Mouse (Mus musculus) frontal cortex, postnatal 36 days (tissue): ENCODE data around the gene Adam1a.
"Not testable (repeated sequence)": the region's sequence is repeated elsewhere in the genome, so short reads cannot be mapped to it uniquely, and the experiment has no call there.

Experiments used
- DNase-seq, 2 experiments: peaks; one replicate each; pipeline ENCODE4 v3.0.0; 2022; ENCODE audit warnings: low spot score in 2 of 2

The Adam1a gene

DNA sequence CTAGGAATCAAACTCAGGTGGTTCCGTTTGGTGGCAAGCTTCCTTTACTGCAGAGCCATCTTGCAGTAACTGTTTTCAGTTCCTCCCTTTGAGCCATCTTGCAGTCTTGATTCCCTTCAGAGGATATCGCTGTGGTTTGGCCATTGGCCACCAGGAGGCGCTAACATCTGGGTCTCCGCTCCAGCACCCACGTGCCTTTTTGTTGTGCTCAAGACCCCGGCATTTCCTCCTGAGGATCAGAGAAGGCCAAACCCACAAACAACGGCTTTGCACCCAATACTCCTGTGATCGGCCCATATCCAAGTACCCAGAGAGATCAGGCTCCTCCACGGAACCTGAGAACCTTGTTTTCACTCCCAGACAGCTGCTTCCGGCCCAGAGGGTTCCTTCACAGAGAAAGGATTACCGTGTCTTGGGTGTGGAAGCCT, 19.2 kb upstream of the Adam1a start:
- DNase-seq = peak; percentile 72 to 88

DNA sequence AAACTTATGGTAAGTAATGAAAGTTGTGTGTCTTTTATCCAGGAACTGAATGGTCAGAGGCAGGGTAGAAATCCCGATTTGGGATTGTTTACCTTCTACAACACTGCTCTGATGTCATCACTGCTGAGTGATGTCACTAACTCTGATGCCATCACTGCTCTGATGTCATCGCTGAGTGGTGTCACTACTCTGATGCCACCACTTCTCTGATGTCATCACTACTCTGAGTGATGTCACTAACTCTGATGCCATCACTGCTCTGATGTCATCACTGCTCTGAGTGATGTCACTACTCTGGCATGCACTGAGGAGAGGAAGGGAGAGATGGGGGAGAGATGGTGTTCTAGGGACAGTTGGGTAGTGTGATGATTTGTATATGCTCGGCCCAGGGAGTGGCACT, 17.2 kb upstream of the Adam1a start:
- no peak for DNase-seq

DNA sequence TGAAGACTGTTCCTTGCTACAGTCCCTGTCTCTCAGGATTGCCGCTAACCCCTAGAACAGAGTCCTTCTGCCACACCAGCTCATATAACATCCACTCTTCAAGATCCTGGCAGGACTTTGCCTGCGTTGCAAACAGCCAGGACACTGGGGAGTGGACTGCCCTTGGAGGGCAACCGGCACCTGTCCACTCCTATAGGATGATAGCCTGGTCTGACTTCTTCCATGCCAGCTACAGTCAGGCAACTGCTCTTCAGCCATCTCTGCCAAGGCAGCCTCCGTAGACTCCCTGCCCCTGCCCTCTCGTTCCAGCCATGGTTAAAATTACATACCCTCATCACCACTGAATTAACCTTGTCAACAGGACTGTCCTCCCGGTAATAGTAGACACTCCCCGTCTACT, 3.9 kb upstream of the Adam1a start:
- no peak for DNase-seq

GRCm38 (mm10) chr5:121547084-121547483, 1.8 kb upstream of the Adam1a start:
- no peak for DNase-seq

DNA sequence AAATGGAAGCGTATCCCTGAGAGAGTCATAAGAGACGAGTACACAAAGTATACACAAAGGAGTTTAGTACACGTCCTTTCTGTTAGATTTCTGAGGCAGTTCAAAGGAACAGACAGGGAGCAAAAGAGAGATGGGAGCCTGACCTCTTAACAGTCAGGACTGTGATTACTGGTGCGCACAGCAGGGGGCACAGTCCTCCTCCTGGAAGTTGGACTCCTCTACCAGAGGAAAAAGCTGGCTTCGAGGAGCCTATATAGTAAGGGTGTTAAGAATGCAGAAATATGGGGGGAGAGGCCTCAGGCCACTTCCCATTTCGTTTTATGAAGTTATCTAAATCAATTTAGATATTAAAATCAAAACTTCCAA, 1.2 kb upstream of the Adam1a start:
- DNase-seq = peak; percentile 33 to 45

DNA sequence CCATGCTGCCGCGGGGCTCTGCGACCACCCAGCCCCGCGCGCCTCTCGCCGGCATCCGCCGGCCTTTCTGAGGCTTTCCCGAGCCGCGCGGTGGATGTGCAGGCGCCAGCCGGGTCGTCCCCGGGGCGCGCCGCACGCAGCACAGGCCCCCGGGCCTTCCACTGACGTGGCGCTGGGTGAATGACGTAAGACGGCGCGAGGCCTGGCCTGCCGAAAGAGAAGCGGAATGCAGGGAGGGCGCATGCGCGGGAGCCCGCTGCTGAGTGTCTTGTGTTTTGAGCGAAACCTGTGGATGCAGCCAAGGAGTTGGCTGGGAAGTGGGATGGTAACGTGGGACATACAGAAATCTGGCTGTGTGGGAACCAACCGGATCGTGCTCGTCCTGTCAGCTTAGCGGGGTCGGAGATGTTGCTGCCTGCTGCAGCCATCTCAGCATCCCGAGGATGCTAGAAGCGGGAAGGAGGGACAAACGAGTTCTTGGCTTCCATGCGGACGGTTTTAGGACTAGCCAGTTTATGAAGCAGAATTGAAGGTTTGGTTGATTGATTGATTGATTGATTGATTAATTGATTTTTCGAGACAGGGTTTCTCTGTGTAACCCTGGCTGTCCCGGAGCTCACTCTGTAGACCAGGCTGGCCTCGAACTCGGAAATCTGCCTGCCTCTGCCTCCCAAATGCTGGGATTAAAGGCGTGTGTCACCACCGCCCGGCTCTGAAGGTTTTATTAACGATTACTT, 679 bp upstream of the Adam1a start, which contains the start of gene Mapkapk5:
Mapkapk5 (minus strand) TSS at position 113 of the 737 bp plus-strand sequence.
- peak; percentile 97 to 99 for DNase-seq

DNA sequence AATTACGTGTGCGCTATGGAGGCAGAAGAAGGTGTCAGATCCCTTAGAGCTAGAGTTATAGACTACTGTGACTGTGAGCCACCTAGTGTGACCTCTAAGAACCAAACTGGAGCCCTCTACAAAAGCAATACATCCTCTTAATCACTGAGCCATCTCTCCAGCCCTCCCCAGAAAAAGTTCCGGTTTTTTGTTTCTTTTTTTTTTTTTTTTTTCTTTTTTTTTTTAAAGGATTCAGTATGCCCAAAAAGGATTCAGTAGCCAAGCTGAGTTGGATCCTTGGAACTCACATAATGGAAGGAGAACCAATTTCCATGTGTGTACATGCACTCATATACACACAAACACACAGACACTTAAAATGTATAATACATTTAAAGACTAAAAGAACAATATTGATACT, 1.9 kb downstream of the Adam1a start:
- DNase-seq = no peak

- no peak for DNase-seq
Measured at GRCm38 (mm10) chr5:121541235-121541634, 4.0 kb downstream of the Adam1a start.

DNA sequence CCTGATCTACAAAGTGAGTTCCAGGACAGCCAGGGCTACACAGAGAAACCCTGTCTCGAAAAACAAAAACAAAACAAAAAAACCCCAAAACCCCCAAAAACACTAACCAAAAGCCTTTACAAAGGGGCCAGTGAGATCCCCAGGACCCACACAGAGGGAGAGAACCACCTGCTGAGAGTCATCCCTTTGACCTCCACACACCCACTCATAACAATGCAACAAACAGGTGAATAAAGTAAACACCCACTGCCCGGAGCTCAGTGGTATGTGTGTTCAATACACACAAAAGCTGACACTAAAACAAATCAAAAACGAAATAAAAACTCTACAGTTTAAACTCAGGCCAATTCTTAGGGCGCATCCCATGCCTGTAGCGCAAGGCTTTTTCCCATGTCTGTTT, 5.2 kb downstream of the Adam1a start:
- DNase-seq = no peak

- DNase-seq = no peak
Measured at GRCm38 (mm10) chr5:121537588-121537987, 7.7 kb downstream of the Adam1a start.

GRCm38 (mm10) chr5:121536921-121537555, 8.2 kb downstream of the Adam1a start:
- DNase-seq = no peak

DNA sequence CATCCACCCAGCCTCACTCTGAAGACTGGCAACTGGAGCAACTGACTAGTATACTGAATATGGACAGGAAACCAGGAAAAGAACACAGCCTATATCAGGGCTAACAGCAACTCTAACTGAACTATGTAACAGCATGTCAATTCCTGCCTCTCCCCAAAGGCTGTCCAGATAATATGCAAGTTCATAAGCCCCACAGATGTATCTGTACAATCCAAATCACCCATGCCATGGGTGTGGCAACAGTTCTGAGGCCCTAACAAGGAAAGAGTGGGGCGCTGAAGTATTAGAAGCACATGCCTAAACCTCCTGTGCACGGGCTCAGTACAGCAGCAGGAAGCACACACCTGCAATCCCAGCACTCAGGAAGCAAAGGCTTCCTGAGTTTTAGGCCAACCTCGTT, 10.2 kb downstream of the Adam1a start:
- no peak for DNase-seq

DNA sequence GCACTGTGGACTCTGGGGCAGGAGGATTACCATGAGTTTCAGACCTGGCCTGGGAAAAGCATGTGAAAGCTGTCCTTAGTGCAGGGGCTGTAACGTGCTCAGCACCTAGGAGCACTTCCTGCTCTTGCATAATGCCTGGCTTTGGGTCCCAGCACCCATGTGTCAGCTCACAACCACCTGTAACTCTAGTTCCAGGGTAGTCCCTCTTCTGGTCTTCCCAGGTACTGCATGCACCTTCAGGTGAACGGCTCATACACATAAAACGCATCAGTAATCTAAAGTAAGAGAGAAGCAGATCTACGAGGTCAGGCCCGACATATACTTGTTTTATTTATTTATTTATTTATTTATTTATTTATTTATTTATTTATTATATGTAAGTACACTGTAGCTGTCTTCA, 10.8 kb downstream of the Adam1a start:
- DNase-seq = no peak

GRCm38 (mm10) chr5:121526961-121527360, 18.3 kb downstream of the Adam1a start:
- no peak for DNase-seq

- DNase-seq = no peak
Measured at GRCm38 (mm10) chr5:121526526-121526925, 18.8 kb downstream of the Adam1a start.

- no peak for DNase-seq
Measured at GRCm38 (mm10) chr5:121525774-121526450, 19.4 kb downstream of the Adam1a start.

DNA sequence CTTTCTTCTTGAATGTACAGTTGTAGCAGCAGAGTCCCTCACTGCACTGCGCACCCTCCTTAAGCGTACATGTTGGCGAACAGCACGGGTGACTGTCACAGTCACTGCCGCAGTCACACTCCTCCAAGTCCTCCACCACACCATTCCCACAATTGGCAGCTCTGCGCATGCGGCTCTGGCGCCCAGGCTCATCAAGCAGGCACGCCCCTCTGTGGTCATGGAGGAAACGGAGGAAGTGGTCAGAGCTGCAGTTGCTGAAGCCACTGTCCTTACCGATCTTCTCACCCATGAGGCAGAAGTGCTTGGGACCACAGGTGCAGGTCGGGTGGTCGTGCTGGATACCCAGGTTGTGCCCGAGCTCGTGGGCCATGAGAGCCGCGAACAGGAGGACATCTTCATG, 25.5 kb downstream of the Adam1a start:
- not testable (repeated sequence) for DNase-seq

DNA sequence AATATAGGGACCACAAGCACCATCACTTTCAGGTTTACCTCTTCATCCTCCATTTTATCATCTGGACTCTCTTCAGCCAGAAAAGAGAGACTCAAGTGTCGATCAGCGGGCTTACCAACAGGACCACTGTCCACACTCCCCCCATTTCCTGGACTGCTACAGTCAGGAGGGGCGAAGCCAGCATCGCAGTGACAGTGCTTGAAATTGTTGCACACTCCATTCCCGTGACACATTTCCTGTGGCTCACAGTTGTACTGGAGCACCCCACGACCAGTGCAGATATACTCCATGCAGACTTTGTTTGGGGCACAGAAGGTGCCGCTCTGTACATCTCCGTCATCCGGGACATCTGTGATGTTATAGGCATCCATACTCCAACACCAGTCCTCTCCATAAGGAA, 26.3 kb downstream of the Adam1a start:
- no peak for DNase-seq

DNA sequence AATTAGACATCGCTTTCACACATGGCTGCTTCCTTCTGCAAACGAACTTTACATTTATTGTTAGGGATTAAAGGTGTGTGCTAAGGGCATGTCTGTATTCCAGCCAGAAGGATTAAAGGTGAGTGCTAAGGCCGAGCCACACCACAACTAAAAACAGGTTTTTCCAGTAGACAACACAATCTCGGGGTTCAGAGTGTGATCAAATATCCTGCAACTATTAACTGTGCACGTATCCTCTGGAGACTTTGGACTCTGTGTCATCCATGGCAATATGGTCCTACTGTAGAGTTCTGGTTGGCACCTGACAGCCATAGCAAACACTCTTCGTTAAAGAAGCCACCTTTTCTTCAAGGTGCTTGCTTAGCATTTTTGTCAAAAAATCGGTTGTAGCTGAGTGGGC, 35.3 kb downstream of the Adam1a start:
- DNase-seq = no peak

GRCm38 (mm10) chr5:121506846-121507245, 38.4 kb downstream of the Adam1a start:
- DNase-seq = no peak

- DNase-seq = no peak
Measured at GRCm38 (mm10) chr5:121503231-121503630, 42.1 kb downstream of the Adam1a start, which contains the start of gene Adam1b. TSS of gene Adam1b (minus strand) at chr5:121503435.

DNA sequence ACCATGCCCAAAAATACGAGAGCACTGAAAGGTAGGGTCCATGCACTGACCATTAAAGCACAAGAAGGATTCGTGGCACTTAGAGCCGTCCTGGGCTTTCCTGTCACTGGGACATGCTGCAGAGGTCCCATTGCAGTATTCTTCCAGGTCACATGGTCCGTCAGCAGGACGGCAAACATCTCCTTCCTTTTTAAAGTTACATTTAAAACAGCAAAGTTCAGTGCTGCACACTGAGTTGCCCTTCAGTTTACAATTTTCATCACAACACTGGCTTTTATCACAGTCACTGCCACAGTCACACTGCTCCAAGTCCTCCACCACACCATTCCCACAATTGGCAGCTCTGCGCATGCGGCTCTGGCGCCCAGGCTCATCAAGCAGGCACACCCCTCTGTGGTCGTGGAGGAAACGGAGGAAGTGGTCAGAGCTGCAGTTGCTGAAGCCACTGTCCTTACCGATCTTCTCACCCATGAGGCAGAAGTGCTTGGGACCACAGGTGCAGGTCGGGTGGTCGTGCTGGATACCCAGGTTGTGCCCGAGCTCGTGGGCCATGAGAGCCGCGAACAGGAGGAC, 43.8 kb downstream of the Adam1a start:
- DNase-seq = not testable (repeated sequence)
